Mouse (Mus musculus) layer of hippocampus, adult 9-10 months (tissue): ENCODE measurements at regions not wholly inside any gene's neighbourhood (a gene's known extent, or its start where the extent isn't known, plus 50 kb on each side); places are given as distances from the start of the nearest gene placed in this dataset.

ENCODE experiments used
- DNase-seq: peaks from one replicate; pipeline ENCODE4 v3.0.0; 2022; ENCODE audit warnings: low spot score

GRCm38 (mm10) chr6:51182771-51183284, 249.6 kb upstream of the Nfe2l3 start:
- no peak for DNase-seq

GRCm38 (mm10) chr6:51183576-51184420, 248.7 kb upstream of the Nfe2l3 start:
- no peak for DNase-seq

- DNase-seq = no peak
These were observed 248.0 kb upstream of the Nfe2l3 start for GRCm38 (mm10) chr6:51184500-51184899.

GRCm38 (mm10) chr6:51185201-51185600, 247.3 kb upstream of the Nfe2l3 start:
- no peak for DNase-seq

GRCm38 (mm10) chr6:51189173-51189572, 243.3 kb upstream of the Nfe2l3 start:
- no peak for DNase-seq

GRCm38 (mm10) chr6:51192826-51193225, 239.6 kb upstream of the Nfe2l3 start:
- DNase-seq = no peak

GRCm38 (mm10) chr6:51193356-51193755, 239.1 kb upstream of the Nfe2l3 start:
- DNase-seq = no peak

- DNase-seq = no peak
These were observed 236.1 kb upstream of the Nfe2l3 start for GRCm38 (mm10) chr6:51196391-51196790.

GRCm38 (mm10) chr6:51197000-51197774, 235.3 kb upstream of the Nfe2l3 start:
- DNase-seq = no peak

GRCm38 (mm10) chr6:51200207-51200606, 232.3 kb upstream of the Nfe2l3 start:
- DNase-seq = no peak

- DNase-seq = no peak
These were observed 231.6 kb upstream of the Nfe2l3 start for GRCm38 (mm10) chr6:51200837-51201236.

- DNase-seq = no peak
These were observed 228.2 kb upstream of the Nfe2l3 start for GRCm38 (mm10) chr6:51204306-51204705.

- no peak for DNase-seq
These were observed 227.1 kb upstream of the Nfe2l3 start for GRCm38 (mm10) chr6:51205411-51205810.

- peak; percentile 25 for DNase-seq
These were observed 225.6 kb upstream of the Nfe2l3 start for GRCm38 (mm10) chr6:51206712-51207505.

- DNase-seq = no peak
These were observed 224.7 kb upstream of the Nfe2l3 start for GRCm38 (mm10) chr6:51207587-51208361.

GRCm38 (mm10) chr6:51208660-51209396, 223.6 kb upstream of the Nfe2l3 start:
- DNase-seq = peak; percentile 43

GRCm38 (mm10) chr6:51211418-51211817, 221.1 kb upstream of the Nfe2l3 start:
- no peak for DNase-seq

GRCm38 (mm10) chr6:51212216-51212615, 220.3 kb upstream of the Nfe2l3 start:
- DNase-seq = no peak

- DNase-seq = no peak
These were observed 217.1 kb upstream of the Nfe2l3 start for GRCm38 (mm10) chr6:51215371-51215770.

GRCm38 (mm10) chr6:51216472-51216871, 216.0 kb upstream of the Nfe2l3 start:
- no peak for DNase-seq

- no peak for DNase-seq
These were observed 212.8 kb upstream of the Nfe2l3 start for GRCm38 (mm10) chr6:51219691-51220090.
